Mouse (Mus musculus): ENCODE data around the gene Ak1.

GRCm38 (mm10) chr2:32591249-32591648 is 30.3 kb upstream of the Ak1 start:
- no peak for TF ChIP-seq RAD21 (IDR thresholded peaks at IDR 0.05; ENCODE audit: low read depth, low read length)
- TF ChIP-seq SIN3A (IDR thresholded peaks at IDR 0.05; ENCODE audit: low read length): no peak
- no peak for TF ChIP-seq CTCF (conservative IDR thresholded peaks at IDR 0.05 in 1 of 2, IDR thresholded peaks at IDR 0.05 in 1 of 2; ENCODE audit: low read depth in 2 of 2, low read length in 2 of 2)
- TF ChIP-seq ZC3H11A (IDR thresholded peaks at IDR 0.05; ENCODE audit: low read depth, low read length): no peak

Data from CH12.LX (cell line).